In the genomic region with DNA sequence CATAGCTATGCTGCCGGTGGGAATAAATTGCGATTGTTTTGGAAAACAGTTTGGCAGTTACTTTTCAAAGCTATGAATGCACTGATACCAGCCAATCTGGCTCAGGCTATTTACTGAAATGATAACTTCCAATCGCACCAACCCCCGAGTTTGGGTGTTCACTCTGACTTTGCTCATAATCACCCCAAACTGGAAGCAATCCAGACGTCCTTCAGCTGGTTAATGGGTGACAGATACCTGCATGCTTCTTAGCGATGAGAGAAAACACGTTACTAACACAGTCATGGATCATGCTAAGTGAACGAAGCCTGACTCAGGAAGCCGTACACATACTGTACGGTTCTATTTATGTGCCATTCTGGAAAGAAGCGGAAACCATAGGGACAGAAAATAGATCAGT, we compare ENCODE assay signal across 11 mouse cellular contexts.
"Had no signal": no experiment of that assay in that cellular context is flagged by ENCODE, and none has a peak within 500 bp of the region (broad histone marks: within the 10 kb centered on the region; RNA-seq: fewer than 3 reads in every experiment).

No protein-coding gene starts in this region.

- DNase-seq: kidney, postnatal 4 days; layer of hippocampus, adult 9-11 months; layer of hippocampus, postnatal 36 days; liver, embryonic 13.5 days; lung, adult 2 months; lung, postnatal 14 days; lung, postnatal 4 days; midbrain, embryonic 14.5 days; thymus, adult 18-20 months; thymus, postnatal 36 days had no signal

- H3K4me3 ChIP-seq: limb, embryonic 15.5 days; liver, embryonic 13.5 days had no signal

- H3K4me1 ChIP-seq: liver, embryonic 13.5 days had no signal

- H3K27ac ChIP-seq: limb, embryonic 15.5 days; liver, embryonic 13.5 days had no signal
